Mouse (Mus musculus): Measurements from ENCODE around the gene Tenm3. TPM values are rescaled to one million over a fixed set of nuclear protein-coding genes. Genes with fewer than 3 reads are reported as not detected.

Gene Tenm3
- polyA plus RNA-seq, 2 experiments: 38.0 to 48.1 TPM

- no peak overlapping the region for H3K4me2 ChIP-seq (replicated peaks; ENCODE audit: low read depth, low read length, severe bottlenecking)
- H3K9ac ChIP-seq (ENCODE audit: low read depth, low read length, severe bottlenecking): no peak overlapping the region
- 93% methylated on average over 3 of the region's 3 CpGs for WGBS
- H3K36me3 ChIP-seq (ENCODE audit: control insufficient read depth, insufficient read depth, low read length): 0 out of 2 replicates have a peak, but pooled peaks cover 5% of the 10 kb centered on the region
- no peak for TF ChIP-seq POLR2A (IDR thresholded peaks at IDR 0.05; ENCODE audit: borderline replicate concordance, extremely low read depth, insufficient read depth, insufficient read length)
- no peaks in the 10 kb centered on the region for H3K27me3 ChIP-seq (ENCODE audit: control insufficient read depth, insufficient read depth, low read length)
- H3K4me1 ChIP-seq (ENCODE audit: control insufficient read depth, insufficient read depth, low read length): no peaks in the 10 kb centered on the region
- no peaks in the 10 kb centered on the region for H3K9me3 ChIP-seq (ENCODE audit: control insufficient read depth, low read length)
- DNase-seq (ENCODE audit: low spot score) (no peak), ATAC-seq (ENCODE audit: low FRiP score, low read depth) (no peak)
- H3K27ac ChIP-seq (replicated peaks; ENCODE audit: low read depth, low read length): no peak overlapping the region
- H3K4me3 ChIP-seq (replicated peaks; ENCODE audit: low read length): no peak overlapping the region
Measured at GRCm38 (mm10) chr8:48665193-48665592, 178.6 kb downstream of the Tenm3 start.

- no peaks in the 10 kb centered on the region for H3K36me3 ChIP-seq (ENCODE audit: control insufficient read depth, insufficient read depth, low read length)
- no peak overlapping the region for H3K27ac ChIP-seq (replicated peaks; ENCODE audit: low read depth, low read length)
- no peak overlapping the region for H3K4me3 ChIP-seq (replicated peaks; ENCODE audit: low read length)
- H3K27me3 ChIP-seq (ENCODE audit: control insufficient read depth, insufficient read depth, low read length): no peaks in the 10 kb centered on the region
- ATAC-seq (ENCODE audit: low FRiP score, low read depth): no peak
- WGBS: 88% methylated on average over 1 of the region's 1 CpGs
- no peak overlapping the region for H3K9ac ChIP-seq (ENCODE audit: low read depth, low read length, severe bottlenecking)
- no peak overlapping the region for H3K4me2 ChIP-seq (replicated peaks; ENCODE audit: low read depth, low read length, severe bottlenecking)
- peaks cover 3% of the 10 kb centered on the region; the same call in 1 of the 2 replicates for H3K4me1 ChIP-seq (ENCODE audit: control insufficient read depth, insufficient read depth, low read length)
- DNase-seq (ENCODE audit: low spot score): no peak
- H3K9me3 ChIP-seq (ENCODE audit: control insufficient read depth, low read length): no peaks in the 10 kb centered on the region
- no peak for TF ChIP-seq POLR2A (IDR thresholded peaks at IDR 0.05; ENCODE audit: borderline replicate concordance, extremely low read depth, insufficient read depth, insufficient read length)
Measured at GRCm38 (mm10) chr8:48659226-48659625, 184.5 kb downstream of the Tenm3 start.

GRCm38 (mm10) chr8:48655381-48656043, 188.2 kb downstream of the Tenm3 start:
- ATAC-seq (ENCODE audit: low FRiP score, low read depth): no peak
- 39% methylated on average over 15 of the region's 15 CpGs for WGBS
- Histone ChIP-seq H3K27me3 (ENCODE audit: control insufficient read depth, insufficient read depth, low read length) (no peaks in the 10 kb centered on the region), H3K36me3 (ENCODE audit: control insufficient read depth, insufficient read depth, low read length) (no peaks in the 10 kb centered on the region), H3K4me3 (replicated peaks; ENCODE audit: low read length) (no peak overlapping the region), H3K27ac (replicated peaks; ENCODE audit: low read depth, low read length) (no peak overlapping the region), H3K9ac (ENCODE audit: low read depth, low read length, severe bottlenecking) (no peak overlapping the region), H3K4me1 (ENCODE audit: control insufficient read depth, insufficient read depth, low read length) (peaks cover 3% of the 10 kb centered on the region; the same call in 1 of the 2 replicates), H3K9me3 (ENCODE audit: control insufficient read depth, low read length) (no peaks in the 10 kb centered on the region), H3K4me2 (replicated peaks; ENCODE audit: low read depth, low read length, severe bottlenecking) (no peak overlapping the region)
- no peak for TF ChIP-seq POLR2A (IDR thresholded peaks at IDR 0.05; ENCODE audit: borderline replicate concordance, extremely low read depth, insufficient read depth, insufficient read length)
- DNase-seq (ENCODE audit: low spot score): no peak

- H3K9me3 ChIP-seq (ENCODE audit: control insufficient read depth, low read length): no peaks in the 10 kb centered on the region
- 66% methylated on average over 7 of the region's 7 CpGs for WGBS
- no peak for TF ChIP-seq POLR2A (IDR thresholded peaks at IDR 0.05; ENCODE audit: borderline replicate concordance, extremely low read depth, insufficient read depth, insufficient read length)
- no peak overlapping the region for H3K27ac ChIP-seq (replicated peaks; ENCODE audit: low read depth, low read length)
- no peak for DNase-seq (ENCODE audit: low spot score)
- 0 out of 2 replicates have a peak, but pooled peaks cover 6% of the 10 kb centered on the region for H3K4me1 ChIP-seq (ENCODE audit: control insufficient read depth, insufficient read depth, low read length)
- no peak overlapping the region for H3K4me3 ChIP-seq (replicated peaks; ENCODE audit: low read length)
- H3K4me2 ChIP-seq (replicated peaks; ENCODE audit: low read depth, low read length, severe bottlenecking): no peak overlapping the region
- H3K36me3 ChIP-seq (ENCODE audit: control insufficient read depth, insufficient read depth, low read length): no peaks in the 10 kb centered on the region
- no peak overlapping the region for H3K9ac ChIP-seq (ENCODE audit: low read depth, low read length, severe bottlenecking)
- no peaks in the 10 kb centered on the region for H3K27me3 ChIP-seq (ENCODE audit: control insufficient read depth, insufficient read depth, low read length)
- no peak for ATAC-seq (ENCODE audit: low FRiP score, low read depth)
Measured at GRCm38 (mm10) chr8:48649845-48650244, 193.9 kb downstream of the Tenm3 start.

GRCm38 (mm10) chr8:48649415-48649814, 194.3 kb downstream of the Tenm3 start:
- no peak overlapping the region for H3K4me2 ChIP-seq (replicated peaks; ENCODE audit: low read depth, low read length, severe bottlenecking)
- no peaks in the 10 kb centered on the region for H3K36me3 ChIP-seq (ENCODE audit: control insufficient read depth, insufficient read depth, low read length)
- H3K4me1 ChIP-seq (ENCODE audit: control insufficient read depth, insufficient read depth, low read length): 0 out of 2 replicates have a peak, but pooled peaks cover 6% of the 10 kb centered on the region
- H3K27me3 ChIP-seq (ENCODE audit: control insufficient read depth, insufficient read depth, low read length): no peaks in the 10 kb centered on the region
- no peak for TF ChIP-seq POLR2A (IDR thresholded peaks at IDR 0.05; ENCODE audit: borderline replicate concordance, extremely low read depth, insufficient read depth, insufficient read length)
- ATAC-seq (ENCODE audit: low FRiP score, low read depth) (no peak), DNase-seq (ENCODE audit: low spot score) (no peak)
- H3K4me3 ChIP-seq (replicated peaks; ENCODE audit: low read length): no peak overlapping the region
- WGBS: 54% methylated on average over 7 of the region's 7 CpGs
- no peaks in the 10 kb centered on the region for H3K9me3 ChIP-seq (ENCODE audit: control insufficient read depth, low read length)
- no peak overlapping the region for H3K9ac ChIP-seq (ENCODE audit: low read depth, low read length, severe bottlenecking)
- no peak overlapping the region for H3K27ac ChIP-seq (replicated peaks; ENCODE audit: low read depth, low read length)
